Mouse (Mus musculus) cerebellum, adult 2 months (tissue): ENCODE measurements around the gene Ggt5. TPM values are rescaled to one million over a fixed set of nuclear protein-coding genes. Genes with fewer than 3 reads are reported as not detected.

ENCODE experiments used
- DNase-seq, 2 experiments: peaks; one replicate each; pipeline ENCODE4 v3.0.0; 2021
- H3K27ac ChIP-seq: fragments of 200-500 bp; 2 replicates; pipeline ENCODE4 v1.5.1; 2012; ENCODE audit warnings: low read length, control low read depth, inconsistent platforms; ENCODE audit not compliant: insufficient read depth
- H3K27me3 ChIP-seq: fragments of 200-500 bp; 2 replicates; pipeline ENCODE4 v1.6.1; 2012; ENCODE audit warnings: inconsistent platforms, mild to moderate bottlenecking, low read length, moderate library complexity; ENCODE audit not compliant: control insufficient read depth, insufficient read depth
- H3K4me1 ChIP-seq: fragments of 200-500 bp; 2 replicates; pipeline ENCODE4 v1.6.1; 2011; ENCODE audit warnings: low read length; ENCODE audit not compliant: control insufficient read depth, insufficient read depth
- H3K4me3 ChIP-seq: fragments of 200-500 bp; replicated peaks from 2 replicates; pipeline ENCODE3; 2011; ENCODE audit warnings: mild to moderate bottlenecking, low read depth, low read length, control low read depth; ENCODE audit not compliant: insufficient read depth
- CTCF ChIP-seq: fragments of 200-500 bp; IDR thresholded peaks from 2 replicates; pipeline ENCODE4 v1.5.1; 2011; ENCODE audit warnings: low read depth, mild to moderate bottlenecking, control low read depth, low read length, moderate library complexity, borderline replicate concordance; ENCODE audit not compliant: insufficient read depth
- POLR2A ChIP-seq: fragments of 200-500 bp; IDR thresholded peaks from 2 replicates; pipeline ENCODE4 v1.6.1; 2011; ENCODE audit warnings: low read length, control low read depth, borderline replicate concordance; ENCODE audit not compliant: insufficient read depth
- WGBS: fragments of 180-500 bp; shearing (Covaris S2); methylation state at CpG from one replicate; pipeline ENCODE4 v1.1.7; 2018; 5-methylcytosine and 5-hydroxymethylcytosine counted together
- polyA plus RNA-seq: library from polyadenylated mRNA; depleted of rRNA; stranded (reverse); fragments of >200 nt; gene quantifications from 2 replicates; pipeline ENCODE4 v1.2.3, GENCODE M21; 2012

The Ggt5 gene
- polyA plus RNA-seq, 1 experiment, result 4.0 TPM

GRCm38 (mm10) chr10:75607253-75607652 is 18.1 kb downstream of the Ggt5 start:
- Histone ChIP-seq H3K4me3 (no peak overlapping the region), H3K27me3 (no peaks in the 10 kb centered on the region), H3K27ac (no peak overlapping the region), H3K4me1 (no peaks in the 10 kb centered on the region)
- WGBS, result 91% methylated on average over 4 of the region's 4 CpGs
- DNase-seq, result no peak
- TF ChIP-seq CTCF (no peak), POLR2A (no peak)

GRCm38 (mm10) chr10:75608975-75609374 is 19.8 kb downstream of the Ggt5 start:
- Histone ChIP-seq H3K27ac (no peak overlapping the region), H3K27me3 (no peaks in the 10 kb centered on the region), H3K4me3 (no peak overlapping the region), H3K4me1 (no peaks in the 10 kb centered on the region)
- DNase-seq, result no peak
- TF ChIP-seq POLR2A (no peak), CTCF (no peak)
- WGBS, result 91% methylated on average over 11 of the region's 11 CpGs

GRCm38 (mm10) chr10:75610486-75610885 is 21.3 kb downstream of the Ggt5 start:
- no peak for TF ChIP-seq CTCF
- no peak for TF ChIP-seq POLR2A
- no peaks in the 10 kb centered on the region for H3K27me3 ChIP-seq
- DNase-seq, result no peak
- 70% methylated on average over 7 of the region's 7 CpGs for WGBS
- peaks cover 5% of the 10 kb centered on the region for H3K4me1 ChIP-seq
- no peak overlapping the region for H3K27ac ChIP-seq
- no peak overlapping the region for H3K4me3 ChIP-seq

- Histone ChIP-seq H3K4me1 (peaks cover 5% of the 10 kb centered on the region), H3K27me3 (no peaks in the 10 kb centered on the region), H3K27ac (no peak overlapping the region), H3K4me3 (no peak overlapping the region)
- no peak for DNase-seq
- TF ChIP-seq CTCF, result no peak
- no peak for TF ChIP-seq POLR2A
- 92% methylated on average over 4 of the region's 4 CpGs for WGBS
Measured at GRCm38 (mm10) chr10:75616044-75616443, 26.9 kb downstream of the Ggt5 start.

GRCm38 (mm10) chr10:75620818-75621217 is 31.7 kb downstream of the Ggt5 start:
- Histone ChIP-seq H3K4me1 (no peaks in the 10 kb centered on the region), H3K27ac (no peak overlapping the region), H3K4me3 (no peak overlapping the region), H3K27me3 (no peaks in the 10 kb centered on the region)
- no peak for DNase-seq
- TF ChIP-seq CTCF (no peak), POLR2A (no peak)
- WGBS, result 39% methylated on average over 3 of the region's 3 CpGs

GRCm38 (mm10) chr10:75625920-75626319 is 36.8 kb downstream of the Ggt5 start:
- H3K4me1 ChIP-seq, result no peaks in the 10 kb centered on the region
- DNase-seq, result no peak
- no peaks in the 10 kb centered on the region for H3K27me3 ChIP-seq
- H3K4me3 ChIP-seq, result no peak overlapping the region
- 33% methylated on average over 6 of the region's 6 CpGs for WGBS
- TF ChIP-seq POLR2A (no peak), CTCF (no peak)
- no peak overlapping the region for H3K27ac ChIP-seq

GRCm38 (mm10) chr10:75626991-75627390 is 37.9 kb downstream of the Ggt5 start:
- TF ChIP-seq POLR2A (no peak), CTCF (no peak)
- Histone ChIP-seq H3K4me1 (no peaks in the 10 kb centered on the region), H3K27me3 (no peaks in the 10 kb centered on the region), H3K4me3 (no peak overlapping the region), H3K27ac (no peak overlapping the region)
- no peak for DNase-seq
- WGBS, result 59% methylated on average over 3 of the region's 3 CpGs

GRCm38 (mm10) chr10:75627490-75627889 is 38.4 kb downstream of the Ggt5 start:
- Histone ChIP-seq H3K4me1 (no peaks in the 10 kb centered on the region), H3K27me3 (no peaks in the 10 kb centered on the region), H3K4me3 (no peak overlapping the region), H3K27ac (no peak overlapping the region)
- 39% methylated on average over 3 of the region's 3 CpGs for whole genome bisulfite sequencing
- TF ChIP-seq CTCF, result no peak
- TF ChIP-seq POLR2A, result no peak
- no peak for DNase-seq
